Mouse (Mus musculus): ENCODE results near the gene Arhgap19. TPM values are rescaled to one million over a fixed set of nuclear protein-coding genes. Genes with fewer than 3 reads are reported as not detected.
A peak's percentile ranks its signal among the peaks of the same experiment; 100 is the strongest.

Arhgap19 gene
- polyA plus RNA-seq, 1 experiment from 2014 or later, result 23.2 TPM

- Histone ChIP-seq H3K4me1 (peaks cover 22% of the 10 kb centered on the region), H3K4me3 (peak overlapping the region; percentile 88), H3K9me3 (replicated peaks) (no peaks in the 10 kb centered on the region), H3K4me2 (replicated peaks) (peak overlapping the region; percentile 98), H3K36me3 (no peaks in the 10 kb centered on the region), H3K27me3 (peaks cover 21% of the 10 kb centered on the region), H3K27ac (peak overlapping the region; percentile 87), H3K9ac (peak overlapping the region; percentile 89)
- ATAC-seq (ENCODE audit: low FRiP score), result peak; percentile 75
- under 1% methylated on average over 105 of the region's 112 CpGs for WGBS
Observed at GRCm38 (mm10) chr19:41830106-41831031, 28.5 kb upstream of the Arhgap19 start.

GRCm38 (mm10) chr19:41829381-41830105, 27.7 kb upstream of the Arhgap19 start, which contains the start of gene Frat1:
Gene Frat1 (plus strand): TSS chr19:41829970.
- no peaks in the 10 kb centered on the region for H3K9me3 ChIP-seq (replicated peaks)
- WGBS, result under 1% methylated on average over 39 of the region's 39 CpGs
- peaks cover 21% of the 10 kb centered on the region for H3K4me1 ChIP-seq
- peak within 1 kb of the TSS; percentile 89 for H3K9ac ChIP-seq
- peak within 1 kb of the TSS; percentile 98 for H3K4me2 ChIP-seq (replicated peaks)
- no peaks in the 10 kb centered on the region for H3K36me3 ChIP-seq
- peak; percentile 96 for ATAC-seq (ENCODE audit: low FRiP score)
- peaks cover 21% of the 10 kb centered on the region for H3K27me3 ChIP-seq
- peak within 1 kb of the TSS; percentile 88 for H3K4me3 ChIP-seq
- peak within 1 kb of the TSS; percentile 87 for H3K27ac ChIP-seq

GRCm38 (mm10) chr19:41828941-41829340, 27.1 kb upstream of the Arhgap19 start:
- H3K27me3 ChIP-seq, result peaks cover 21% of the 10 kb centered on the region
- peak overlapping the region; percentile 98 for H3K4me2 ChIP-seq (replicated peaks)
- H3K9me3 ChIP-seq (replicated peaks), result no peaks in the 10 kb centered on the region
- H3K4me3 ChIP-seq, result peak overlapping the region; percentile 88
- H3K36me3 ChIP-seq, result no peaks in the 10 kb centered on the region
- peaks cover 21% of the 10 kb centered on the region for H3K4me1 ChIP-seq
- 70% methylated on average over 3 of the region's 3 CpGs for WGBS
- ATAC-seq (ENCODE audit: low FRiP score), result no peak
- H3K9ac ChIP-seq, result 0 out of 2 replicates have a peak overlapping the region, but pooled peaks have one; percentile 27
- peak overlapping the region; percentile 87 for H3K27ac ChIP-seq

DNA sequence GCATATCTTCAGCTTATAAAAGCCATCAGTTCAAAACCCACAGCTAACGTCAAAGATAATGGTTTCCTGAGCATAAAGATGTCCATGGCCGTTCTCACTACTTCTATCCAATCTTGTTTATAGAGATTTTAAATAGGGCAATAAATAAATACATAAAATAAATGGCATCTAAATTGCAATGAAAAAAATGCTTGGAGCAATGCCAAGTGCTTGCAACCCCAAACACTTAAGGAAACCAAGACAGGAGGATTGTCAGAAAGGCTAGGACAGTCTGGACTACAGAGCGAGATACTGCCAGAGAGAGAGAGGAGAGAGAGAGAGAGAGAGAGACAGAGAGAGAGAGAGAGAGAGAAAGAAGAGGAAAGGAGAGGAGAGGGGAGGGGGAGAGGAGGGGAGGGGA, 24.7 kb upstream of the Arhgap19 start:
- WGBS, result 92% methylated on average over 3 of the region's 3 CpGs
- H3K27me3 ChIP-seq, result peaks cover 1% of the 10 kb centered on the region

DNA sequence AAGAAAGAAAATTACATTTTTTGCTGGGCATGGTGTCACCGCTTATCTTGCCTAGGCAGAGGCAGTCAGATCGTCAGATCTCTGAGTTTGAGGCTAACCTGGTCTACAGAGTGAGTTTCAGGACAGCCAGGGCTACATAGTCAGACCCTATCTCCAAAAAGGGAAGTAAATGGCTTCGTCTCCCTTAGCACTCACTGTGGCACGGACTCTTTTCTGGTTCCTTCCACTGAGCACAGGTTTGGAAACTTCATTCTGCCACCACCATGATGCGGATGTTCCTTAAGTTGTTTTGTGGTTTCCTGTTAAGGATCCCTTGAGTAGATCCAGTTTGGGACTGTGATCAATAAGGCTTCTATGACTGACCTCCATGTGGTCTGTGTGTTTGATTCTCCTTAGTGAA, 23.1 kb upstream of the Arhgap19 start:
- H3K4me3 ChIP-seq, result no peak overlapping the region
- H3K4me1 ChIP-seq, result 0 out of 2 replicates have a peak, but pooled peaks cover 9% of the 10 kb centered on the region
- H3K36me3 ChIP-seq, result no peaks in the 10 kb centered on the region
- WGBS, result 88% methylated on average over 5 of the region's 5 CpGs
- H3K27me3 ChIP-seq, result peaks cover 4% of the 10 kb centered on the region; the same call in 1 of the 2 replicates
- no peak overlapping the region for H3K4me2 ChIP-seq (replicated peaks)
- H3K9ac ChIP-seq, result no peak overlapping the region
- H3K27ac ChIP-seq, result no peak overlapping the region
- no peaks in the 10 kb centered on the region for H3K9me3 ChIP-seq (replicated peaks)
- ATAC-seq (ENCODE audit: low FRiP score), result no peak

More for the DNA sequence above, 24.7 kb upstream of the Arhgap19 start:
- Histone ChIP-seq H3K9me3 (replicated peaks) (no peaks in the 10 kb centered on the region), H3K36me3 (no peaks in the 10 kb centered on the region), H3K4me1 (peaks cover 6% of the 10 kb centered on the region), H3K4me2 (replicated peaks) (no peak overlapping the region), H3K4me3 (no peak overlapping the region), H3K27ac (no peak overlapping the region), H3K9ac (no peak overlapping the region)
- no peak for ATAC-seq (ENCODE audit: low FRiP score)

- Histone ChIP-seq H3K9ac (no peak overlapping the region), H3K27me3 (peaks cover 4% of the 10 kb centered on the region; the same call in 1 of the 2 replicates), H3K36me3 (no peaks in the 10 kb centered on the region), H3K4me1 (0 out of 2 replicates have a peak, but pooled peaks cover 7% of the 10 kb centered on the region), H3K27ac (no peak overlapping the region), H3K4me3 (no peak overlapping the region), H3K4me2 (replicated peaks) (no peak overlapping the region), H3K9me3 (replicated peaks) (no peaks in the 10 kb centered on the region)
- ATAC-seq (ENCODE audit: low FRiP score), result no peak
- WGBS, result 93% methylated on average over 1 of the region's 1 CpGs
Observed at GRCm38 (mm10) chr19:41822589-41822988, 20.7 kb upstream of the Arhgap19 start.

GRCm38 (mm10) chr19:41821436-41821835, 19.6 kb upstream of the Arhgap19 start:
- Histone ChIP-seq H3K27ac (no peak overlapping the region), H3K9me3 (replicated peaks) (no peaks in the 10 kb centered on the region), H3K9ac (no peak overlapping the region), H3K4me2 (replicated peaks) (no peak overlapping the region), H3K4me3 (no peak overlapping the region), H3K27me3 (peaks cover 4% of the 10 kb centered on the region; the same call in 1 of the 2 replicates), H3K36me3 (no peaks in the 10 kb centered on the region), H3K4me1 (0 out of 2 replicates have a peak, but pooled peaks cover 7% of the 10 kb centered on the region)
- ATAC-seq (ENCODE audit: low FRiP score), result no peak
- WGBS, result 8% methylated on average over 5 of the region's 5 CpGs

DNA sequence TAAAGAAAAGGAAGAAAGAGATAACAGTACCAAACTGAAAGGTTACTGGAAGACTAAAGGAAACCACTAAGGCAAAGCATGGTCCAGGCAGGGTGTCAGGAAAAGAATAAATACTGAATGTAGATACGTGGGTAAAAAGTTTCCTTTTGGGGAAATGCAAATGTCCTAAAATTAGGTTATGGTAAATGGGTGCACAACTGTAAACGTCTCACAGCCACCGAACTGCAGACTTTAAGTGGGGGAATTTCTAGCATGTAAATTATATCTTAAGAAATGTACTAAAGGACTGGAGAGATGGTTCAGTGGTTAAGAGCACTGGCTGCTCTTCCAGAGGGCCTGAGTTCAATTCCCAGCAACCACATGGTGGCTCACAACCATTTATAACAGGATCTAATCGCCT, 16.9 kb upstream of the Arhgap19 start:
- H3K4me2 ChIP-seq (replicated peaks), result no peak overlapping the region
- H3K9me3 ChIP-seq (replicated peaks), result no peaks in the 10 kb centered on the region
- H3K27me3 ChIP-seq, result peaks cover 4% of the 10 kb centered on the region; the same call in 1 of the 2 replicates
- H3K4me1 ChIP-seq, result 0 out of 2 replicates have a peak, but pooled peaks cover 7% of the 10 kb centered on the region
- no peak for ATAC-seq (ENCODE audit: low FRiP score)
- H3K36me3 ChIP-seq, result no peaks in the 10 kb centered on the region
- no peak overlapping the region for H3K9ac ChIP-seq
- no peak overlapping the region for H3K4me3 ChIP-seq
- no peak overlapping the region for H3K27ac ChIP-seq
- 86% methylated on average over 4 of the region's 4 CpGs for WGBS

DNA sequence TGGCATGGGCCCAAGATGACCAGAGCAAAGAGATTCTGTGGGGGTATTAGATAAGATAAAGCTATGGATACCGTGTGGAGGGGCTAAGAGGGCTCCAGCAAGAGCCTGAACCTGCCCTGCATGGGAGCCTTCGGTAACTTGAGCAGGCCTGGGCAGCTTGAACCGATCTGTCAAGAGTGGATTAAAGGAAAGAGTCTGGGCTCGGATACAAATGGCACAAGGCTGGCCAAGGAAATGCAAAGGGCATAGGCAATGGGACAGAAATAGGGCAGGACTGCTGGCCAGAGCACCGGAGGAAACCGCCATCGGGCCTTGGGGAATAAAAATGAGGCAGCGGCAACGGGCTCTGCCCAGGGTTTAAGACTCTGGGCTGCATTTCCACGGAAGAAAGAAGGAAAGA, 15.5 kb upstream of the Arhgap19 start:
- WGBS, result 58% methylated on average over 10 of the region's 10 CpGs
- Histone ChIP-seq H3K27ac (peak overlapping the region; percentile 55; the same call in 1 of the 2 replicates), H3K27me3 (peaks cover 4% of the 10 kb centered on the region; the same call in 1 of the 2 replicates), H3K36me3 (no peaks in the 10 kb centered on the region), H3K4me2 (replicated peaks) (no peak overlapping the region), H3K4me3 (no peak overlapping the region), H3K9me3 (replicated peaks) (no peaks in the 10 kb centered on the region), H3K9ac (no peak overlapping the region), H3K4me1 (0 out of 2 replicates have a peak, but pooled peaks cover 7% of the 10 kb centered on the region)
- ATAC-seq (ENCODE audit: low FRiP score), result no peak

DNA sequence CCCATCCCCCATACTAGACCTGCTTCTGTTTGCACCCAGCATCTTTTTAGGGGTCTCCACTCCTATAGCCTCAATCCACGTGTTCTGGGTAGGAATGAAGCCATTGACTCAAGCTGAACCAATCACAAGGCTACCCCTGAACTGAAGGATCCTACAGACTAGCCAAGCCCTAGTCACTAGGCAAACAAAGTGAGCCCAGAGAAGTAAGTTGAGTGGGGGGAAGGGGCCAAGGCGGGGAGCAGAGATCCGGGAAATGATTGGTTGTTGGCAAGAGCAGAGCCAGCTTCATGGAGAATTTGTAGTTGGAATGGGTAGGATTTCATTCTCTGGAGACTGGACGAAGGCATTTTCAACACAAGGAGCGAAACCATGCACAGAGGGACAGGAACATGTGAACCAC, 15.1 kb upstream of the Arhgap19 start:
- H3K27me3 ChIP-seq, result peaks cover 4% of the 10 kb centered on the region; the same call in 1 of the 2 replicates
- no peaks in the 10 kb centered on the region for H3K36me3 ChIP-seq
- no peak for ATAC-seq (ENCODE audit: low FRiP score)
- no peaks in the 10 kb centered on the region for H3K9me3 ChIP-seq (replicated peaks)
- H3K9ac ChIP-seq, result no peak overlapping the region
- WGBS, result 66% methylated on average over 5 of the region's 5 CpGs
- H3K4me2 ChIP-seq (replicated peaks), result no peak overlapping the region
- H3K4me1 ChIP-seq, result 0 out of 2 replicates have a peak, but pooled peaks cover 7% of the 10 kb centered on the region
- H3K4me3 ChIP-seq, result no peak overlapping the region
- H3K27ac ChIP-seq, result peak overlapping the region; percentile 55; the same call in 1 of the 2 replicates

DNA sequence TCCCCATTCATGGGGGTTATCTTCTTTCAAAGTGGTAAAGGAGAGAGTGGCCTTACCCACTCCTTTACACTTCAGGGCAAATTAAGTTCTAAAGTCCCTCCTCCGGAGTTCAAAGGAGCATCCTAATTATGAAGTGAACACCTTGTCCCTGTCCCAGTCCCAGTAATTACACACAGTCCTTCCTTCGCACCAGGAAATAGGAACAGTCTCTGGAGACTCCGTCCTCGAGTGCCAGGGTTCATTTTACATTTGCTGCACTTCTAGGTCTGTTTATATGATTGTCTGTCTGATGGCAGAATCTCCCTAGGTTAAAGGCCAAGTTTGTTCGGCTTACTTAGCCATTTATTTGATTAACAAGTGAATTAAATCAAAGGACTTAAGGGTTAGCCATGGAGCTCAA, 14.6 kb upstream of the Arhgap19 start:
- Histone ChIP-seq H3K27ac (no peak overlapping the region), H3K9ac (no peak overlapping the region), H3K9me3 (replicated peaks) (no peaks in the 10 kb centered on the region), H3K4me3 (no peak overlapping the region), H3K27me3 (peaks cover 3% of the 10 kb centered on the region; the same call in 1 of the 2 replicates), H3K4me2 (replicated peaks) (no peak overlapping the region), H3K4me1 (0 out of 2 replicates have a peak, but pooled peaks cover 5% of the 10 kb centered on the region), H3K36me3 (no peaks in the 10 kb centered on the region)
- ATAC-seq (ENCODE audit: low FRiP score), result no peak
- 69% methylated on average over 5 of the region's 5 CpGs for WGBS

DNA sequence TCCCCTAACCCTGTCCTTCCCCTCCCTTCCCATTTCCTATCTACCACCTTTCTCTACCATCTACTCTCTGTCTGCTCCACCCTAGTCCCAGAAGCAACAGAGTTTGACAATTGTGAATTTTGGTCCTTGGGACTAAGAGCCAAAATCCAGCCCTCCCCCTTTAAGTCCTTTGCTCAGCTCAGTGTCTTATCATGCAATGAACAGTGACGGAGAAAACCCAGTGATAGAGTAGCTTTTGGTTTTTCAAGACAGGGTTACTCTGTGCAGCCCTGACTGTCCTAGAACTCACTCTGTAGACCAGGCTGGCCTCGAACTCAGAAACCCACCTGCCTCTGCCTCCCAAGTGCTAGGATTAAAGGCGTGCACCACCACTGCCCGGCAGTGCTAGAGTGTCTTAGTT, 11.5 kb upstream of the Arhgap19 start:
- 92% methylated on average over 4 of the region's 4 CpGs for WGBS
- H3K9ac ChIP-seq, result no peak overlapping the region
- no peak overlapping the region for H3K4me3 ChIP-seq
- ATAC-seq (ENCODE audit: low FRiP score), result no peak
- H3K9me3 ChIP-seq (replicated peaks), result no peaks in the 10 kb centered on the region
- H3K4me2 ChIP-seq (replicated peaks), result no peak overlapping the region
- no peaks in the 10 kb centered on the region for H3K27me3 ChIP-seq
- no peak overlapping the region for H3K27ac ChIP-seq
- no peaks in the 10 kb centered on the region for H3K36me3 ChIP-seq
- H3K4me1 ChIP-seq, result no peaks in the 10 kb centered on the region
